17 mouse cellular contexts compared by ENCODE assay signal in genomic region chr4:134465789-134466188, GRCm38 (mm10). TPM values are rescaled to one million over a fixed set of nuclear protein-coding genes. Genes with fewer than 3 reads are reported as not detected.
DNase-seq lines count a peak whose midpoint lies in the region; ATAC-seq lines count a peak whose summit lies in the region.
"Had no signal": no experiment of that assay in that cellular context is flagged by ENCODE, and none has a peak within 500 bp of the region (broad histone marks: within the 10 kb centered on the region; RNA-seq: fewer than 3 reads in every experiment).

No protein-coding gene starts in this region.

- H3K4me2 ChIP-seq in hindbrain, embryonic 13.5 days, result peak overlapping the region; percentile 85
- H3K4me2 ChIP-seq in midbrain, embryonic 16.5 days (ENCODE audit: low read length), result peak overlapping the region; percentile 84
- H3K4me2 ChIP-seq: heart, embryonic 11.5 days; limb, embryonic 13.5 days had no signal

- H3K4me1 ChIP-seq in embryonic facial prominence, embryonic 10.5 days, result peaks cover 37% of the 10 kb centered on the region
- peaks cover 25% of the 10 kb centered on the region for H3K4me1 ChIP-seq in hindbrain, embryonic 13.5 days (replicated peaks)
- peaks cover 24% of the 10 kb centered on the region for H3K4me1 ChIP-seq in midbrain, embryonic 16.5 days (ENCODE audit: control insufficient read depth, insufficient read depth, low read length)

- peak; percentile 62 to 64 for DNase-seq in cerebellum, postnatal 10 days
- no peak for DNase-seq in cerebellum, adult 18-20 months
- no peak for DNase-seq in embryonic facial prominence, embryonic 10.5 days (ENCODE audit: low spot score)
- no peak for DNase-seq in layer of hippocampus, adult 8-10 months (ENCODE audit: low spot score in 2 of 2)
- DNase-seq in right cerebral cortex, postnatal 36 days (ENCODE audit: low spot score in 2 of 2), result no peak
- DNase-seq: adrenal gland, postnatal 25 days; cerebellum, adult 11 months; gastrocnemius, postnatal 10 days; layer of hippocampus, postnatal 36 days; lung, adult 2 months had no signal

- H3K27me3 ChIP-seq in embryonic facial prominence, embryonic 10.5 days (replicated peaks; ENCODE audit: low read depth, poor library complexity, severe bottlenecking), result peaks cover 23% of the 10 kb centered on the region
- H3K27me3 ChIP-seq in hindbrain, embryonic 13.5 days, result 0 out of 2 replicates have a peak, but pooled peaks cover 2% of the 10 kb centered on the region
- H3K27me3 ChIP-seq in midbrain, embryonic 16.5 days (ENCODE audit: control insufficient read depth, insufficient read depth, low read depth, low read length), result no peaks in the 10 kb centered on the region
- H3K27me3 ChIP-seq: limb, embryonic 13.5 days had no signal

- no peaks in the 10 kb centered on the region for H3K9me3 ChIP-seq in embryonic facial prominence, embryonic 10.5 days
- H3K9me3 ChIP-seq in hindbrain, embryonic 13.5 days, result no peaks in the 10 kb centered on the region
- H3K9me3 ChIP-seq in midbrain, embryonic 16.5 days (replicated peaks; ENCODE audit: control insufficient read depth, low read length, poor library complexity, severe bottlenecking), result no peaks in the 10 kb centered on the region
- H3K9me3 ChIP-seq: limb, embryonic 13.5 days had no signal

- peaks cover 5% of the 10 kb centered on the region for H3K36me3 ChIP-seq in embryonic facial prominence, embryonic 10.5 days (replicated peaks)
- H3K36me3 ChIP-seq in hindbrain, embryonic 13.5 days, result peaks cover under 1% of the 10 kb centered on the region
- 0 out of 2 replicates have a peak, but pooled peaks cover under 1% of the 10 kb centered on the region for H3K36me3 ChIP-seq in midbrain, embryonic 16.5 days (ENCODE audit: control insufficient read depth, insufficient read depth, low read length)

- peak overlapping the region; percentile 67 for H3K9ac ChIP-seq in hindbrain, embryonic 13.5 days
- peak overlapping the region; percentile 52 for H3K9ac ChIP-seq in midbrain, embryonic 16.5 days (ENCODE audit: low read depth, low read length)
- H3K9ac ChIP-seq: limb, embryonic 13.5 days had no signal

- H3K27ac ChIP-seq in embryonic facial prominence, embryonic 10.5 days (replicated peaks), result peak overlapping the region; percentile 54
- H3K27ac ChIP-seq in hindbrain, embryonic 13.5 days, result peak overlapping the region; percentile 99
- H3K27ac ChIP-seq in midbrain, embryonic 16.5 days (ENCODE audit: low read length), result peak overlapping the region; percentile 99
- H3K27ac ChIP-seq: kidney, postnatal 0 days; limb, embryonic 13.5 days had no signal

- no peak for ATAC-seq in hindbrain, embryonic 13.5 days (ENCODE audit: low FRiP score)
- no peak for ATAC-seq in midbrain, embryonic 16.5 days
- no peak for ATAC-seq in megakaryocyte, adult 5-6 weeks (ENCODE audit: poor library complexity, severe bottlenecking)

- 41% methylated on average over 12 of the region's 12 CpGs for WGBS in embryonic facial prominence, embryonic 10.5 days
- WGBS in hindbrain, embryonic 13.5 days, result 32% methylated on average over 12 of the region's 12 CpGs
- 12% methylated on average over 12 of the region's 12 CpGs for WGBS in midbrain, embryonic 16.5 days

- H3K4me3 ChIP-seq in embryonic facial prominence, embryonic 10.5 days, result 0 out of 2 replicates have a peak overlapping the region, but pooled peaks have one; percentile 13
- H3K4me3 ChIP-seq in hindbrain, embryonic 13.5 days, result peak overlapping the region; percentile 0; the same call in 1 of the 2 replicates
- H3K4me3 ChIP-seq in midbrain, embryonic 16.5 days (ENCODE audit: low read depth, low read length), result peak overlapping the region; percentile 1; the same call in 1 of the 2 replicates
- H3K4me3 ChIP-seq: erythroblast, embryonic 14.5 days; limb, embryonic 13.5 days had no signal

RNA-seq across cellular contexts. Expression of gene Stmn1, which starts 2.3 kb away (rescaled TPM):
- 2,394 and 2,556 TPM in 2 replicates for polyA plus RNA-seq in embryonic facial prominence, embryonic 10.5 days (2016; fragmentation: Nextera tagmentation; extraction: Ambion mirVana)
- polyA plus RNA-seq in hindbrain, embryonic 13.5 days (2015; fragmentation: Nextera tagmentation; extraction: Ambion mirVana), result 6,917 and 6,921 TPM in 2 replicates
- polyA plus RNA-seq in midbrain, embryonic 16.5 days (2015; fragmentation: Nextera tagmentation; extraction: Ambion mirVana), result 7,758 and 8,549 TPM in 2 replicates
- 563 and 570 TPM in 2 replicates for total RNA-seq in megakaryocyte, adult 5-6 weeks (2015)
- 790 and 821 TPM in 2 replicates for total RNA-seq in megakaryocyte, adult 5-6 weeks (2017)
- 100 to 1,000 TPM; 367 to 422 (median 391) TPM for total RNA-seq in layer of hippocampus, adult 8-10 months (2022)

RNA-seq across cellular contexts. Expression of gene Paqr7, which starts 30.7 kb away (rescaled TPM):
- polyA plus RNA-seq in embryonic facial prominence, embryonic 10.5 days (2016; fragmentation: Nextera tagmentation; extraction: Ambion mirVana), result 1.2 and 2.1 TPM in 2 replicates
- 20.2 and 21.5 TPM in 2 replicates for polyA plus RNA-seq in hindbrain, embryonic 13.5 days (2015; fragmentation: Nextera tagmentation; extraction: Ambion mirVana)
- 27.2 and 36.2 TPM in 2 replicates for polyA plus RNA-seq in midbrain, embryonic 16.5 days (2015; fragmentation: Nextera tagmentation; extraction: Ambion mirVana)
- total RNA-seq in megakaryocyte, adult 5-6 weeks (2015), result 10.7 and 11.7 TPM in 2 replicates
- total RNA-seq in megakaryocyte, adult 5-6 weeks (2017), result 17.0 and 17.6 TPM in 2 replicates
- total RNA-seq in layer of hippocampus, adult 8-10 months (2022), result 10 to 100 TPM; 55.4 to 75.1 (median 63.4) TPM
- polyA plus RNA-seq: erythroblast, embryonic 14.5 days had no signal

RNA-seq across cellular contexts. Expression of gene Aunip, which starts 45.0 kb away (rescaled TPM):
- 28.2 and 28.6 TPM in 2 replicates for polyA plus RNA-seq in embryonic facial prominence, embryonic 10.5 days (2016; fragmentation: Nextera tagmentation; extraction: Ambion mirVana)
- polyA plus RNA-seq in hindbrain, embryonic 13.5 days (2015; fragmentation: Nextera tagmentation; extraction: Ambion mirVana), result 2.6 and 2.8 TPM in 2 replicates
- polyA plus RNA-seq in midbrain, embryonic 16.5 days (2015; fragmentation: Nextera tagmentation; extraction: Ambion mirVana), result 1.3 and 1.7 TPM in 2 replicates
- total RNA-seq in megakaryocyte, adult 5-6 weeks (2015), result 3.7 and 3.9 TPM in 2 replicates
- 12.6 and 17.0 TPM in 2 replicates for total RNA-seq in megakaryocyte, adult 5-6 weeks (2017)
- total RNA-seq in layer of hippocampus, adult 8-10 months (2022), result under 1 TPM in 3 of 4 experiments, not detected in 1; 0.25 to 0.85 (median 0.33) TPM
- polyA plus RNA-seq: lung, adult 2 months had no signal

Comparison
In these comparisons a context has a peak if more than half of its experiments do, and no peak if none do; other contexts are left out.
1. DNase-seq: peak in cerebellum, postnatal 10 days (2 of 2); none in cerebellum, adult 18-20 months (0 of 2), embryonic facial prominence, embryonic 10.5 days (single experiment), layer of hippocampus, adult 8-10 months (0 of 2) and right cerebral cortex, postnatal 36 days (0 of 2).
2. Peak in every context shown above with its lines, with median percentiles within 50 percentile points of each other: H3K27ac ChIP-seq and H3K4me3 ChIP-seq.